Mouse (Mus musculus): ENCODE data around the gene Snx29. TPM values are rescaled to one million over a fixed set of nuclear protein-coding genes. Genes with fewer than 3 reads are reported as not detected.
"Not testable (repeated sequence)": the region's sequence is repeated elsewhere in the genome, so short reads cannot be mapped to it uniquely, and the experiment has no call there.

Gene Snx29
- polyA plus RNA-seq, 1 experiment from 2014 or later = 16.0 TPM

DNA sequence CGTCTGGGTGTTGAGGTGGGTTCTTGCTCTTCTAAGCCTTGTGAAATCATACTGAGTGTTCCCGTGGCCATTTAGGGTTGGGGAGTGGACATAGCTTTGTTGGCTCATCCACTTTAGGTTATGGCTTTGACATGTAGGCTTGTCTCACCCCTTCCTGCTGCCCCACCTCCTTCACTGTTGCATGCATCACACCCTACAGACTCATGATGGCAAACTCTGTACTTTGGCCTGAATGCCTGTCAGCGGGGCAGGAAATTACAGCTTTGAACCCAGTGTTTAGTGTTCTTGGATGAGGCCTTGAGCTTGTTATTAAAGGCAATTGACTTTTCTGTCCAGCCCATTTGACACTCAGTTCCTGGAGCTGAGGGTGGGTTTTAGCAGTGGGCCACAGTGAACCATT lies 114.9 kb downstream of the Snx29 start:
- Histone ChIP-seq H3K4me1 (no peaks in the 10 kb centered on the region), H3K27me3 (no peaks in the 10 kb centered on the region), H3K4me3 (no peak overlapping the region), H3K4me2 (replicated peaks) (no peak overlapping the region), H3K9ac (no peak overlapping the region), H3K9me3 (no peaks in the 10 kb centered on the region), H3K27ac (no peak overlapping the region), H3K36me3 (no peaks in the 10 kb centered on the region)
- WGBS = 86% methylated on average over 3 of the region's 3 CpGs
- ATAC-seq (ENCODE audit: insufficient number of reproducible peaks, insufficient read depth, low FRiP score, low TSS enrichment) = no peak

- H3K4me2 ChIP-seq (replicated peaks) = no peak overlapping the region
- no peaks in the 10 kb centered on the region for H3K27me3 ChIP-seq
- 69% methylated on average over 6 of the region's 6 CpGs for WGBS
- no peak overlapping the region for H3K4me3 ChIP-seq
- H3K4me1 ChIP-seq = no peaks in the 10 kb centered on the region
- no peaks in the 10 kb centered on the region for H3K36me3 ChIP-seq
- ATAC-seq (ENCODE audit: insufficient number of reproducible peaks, insufficient read depth, low FRiP score, low TSS enrichment) = no peak
- no peak overlapping the region for H3K27ac ChIP-seq
- no peak overlapping the region for H3K9ac ChIP-seq
- H3K9me3 ChIP-seq = no peaks in the 10 kb centered on the region
Observed at GRCm38 (mm10) chr16:11439417-11439816, 116.7 kb downstream of the Snx29 start.

- Histone ChIP-seq H3K9ac (no peak overlapping the region), H3K27me3 (no peaks in the 10 kb centered on the region), H3K27ac (no peak overlapping the region), H3K36me3 (no peaks in the 10 kb centered on the region), H3K4me3 (no peak overlapping the region), H3K4me1 (no peaks in the 10 kb centered on the region), H3K9me3 (no peaks in the 10 kb centered on the region), H3K4me2 (replicated peaks) (no peak overlapping the region)
- 84% methylated on average over 4 of the region's 4 CpGs for WGBS
- ATAC-seq (ENCODE audit: insufficient number of reproducible peaks, insufficient read depth, low FRiP score, low TSS enrichment) = no peak
Observed at GRCm38 (mm10) chr16:11441616-11442015, 118.9 kb downstream of the Snx29 start.

- Histone ChIP-seq H3K27me3 (no peaks in the 10 kb centered on the region), H3K27ac (no peak overlapping the region), H3K9ac (no peak overlapping the region)
Observed at GRCm38 (mm10) chr16:11442534-11442933, 119.8 kb downstream of the Snx29 start.

GRCm38 (mm10) chr16:11444626-11445025 lies 121.9 kb downstream of the Snx29 start:
- H3K27ac ChIP-seq = no peak overlapping the region
- H3K9me3 ChIP-seq = no peaks in the 10 kb centered on the region
- H3K9ac ChIP-seq = no peak overlapping the region
- no peak overlapping the region for H3K4me3 ChIP-seq
- H3K4me2 ChIP-seq (replicated peaks) = no peak overlapping the region
- H3K27me3 ChIP-seq = no peaks in the 10 kb centered on the region
- 76% methylated on average over 1 of the region's 1 CpGs for WGBS
- no peaks in the 10 kb centered on the region for H3K4me1 ChIP-seq
- no peak for ATAC-seq (ENCODE audit: insufficient number of reproducible peaks, insufficient read depth, low FRiP score, low TSS enrichment)
- 0 out of 2 replicates have a peak, but pooled peaks cover 4% of the 10 kb centered on the region for H3K36me3 ChIP-seq

More at GRCm38 (mm10) chr16:11442534-11442933, 119.8 kb downstream of the Snx29 start:
- 0 out of 2 replicates have a peak, but pooled peaks cover 4% of the 10 kb centered on the region for H3K36me3 ChIP-seq
- no peak overlapping the region for H3K4me2 ChIP-seq (replicated peaks)
- no peaks in the 10 kb centered on the region for H3K4me1 ChIP-seq
- no peaks in the 10 kb centered on the region for H3K9me3 ChIP-seq
- no peak overlapping the region for H3K4me3 ChIP-seq
- no peak for ATAC-seq (ENCODE audit: insufficient number of reproducible peaks, insufficient read depth, low FRiP score, low TSS enrichment)

GRCm38 (mm10) chr16:11446977-11447376 lies 124.3 kb downstream of the Snx29 start:
- Histone ChIP-seq H3K27ac (no peak overlapping the region), H3K9me3 (no peaks in the 10 kb centered on the region), H3K4me2 (replicated peaks) (no peak overlapping the region), H3K27me3 (no peaks in the 10 kb centered on the region), H3K4me3 (no peak overlapping the region), H3K36me3 (0 out of 2 replicates have a peak, but pooled peaks cover 7% of the 10 kb centered on the region), H3K9ac (no peak overlapping the region), H3K4me1 (no peaks in the 10 kb centered on the region)
- ATAC-seq (ENCODE audit: insufficient number of reproducible peaks, insufficient read depth, low FRiP score, low TSS enrichment) = no peak
- WGBS = 87% methylated on average over 4 of the region's 4 CpGs

- Histone ChIP-seq H3K4me1 (no peaks in the 10 kb centered on the region), H3K36me3 (peaks cover 16% of the 10 kb centered on the region), H3K27me3 (no peaks in the 10 kb centered on the region), H3K9ac (no peak overlapping the region), H3K4me2 (replicated peaks) (no peak overlapping the region), H3K4me3 (no peak overlapping the region), H3K27ac (no peak overlapping the region), H3K9me3 (no peaks in the 10 kb centered on the region)
- ATAC-seq (ENCODE audit: insufficient number of reproducible peaks, insufficient read depth, low FRiP score, low TSS enrichment) = no peak
- 93% methylated on average over 5 of the region's 5 CpGs for WGBS
Observed at GRCm38 (mm10) chr16:11447905-11448304, 125.2 kb downstream of the Snx29 start.

- 96% methylated on average over 4 of the region's 4 CpGs for WGBS
- H3K4me2 ChIP-seq (replicated peaks); H3K9ac ChIP-seq; ATAC-seq (ENCODE audit: insufficient number of reproducible peaks, insufficient read depth, low FRiP score, low TSS enrichment); H3K27me3 ChIP-seq; H3K27ac ChIP-seq; H3K9me3 ChIP-seq; H3K4me1 ChIP-seq; H3K4me3 ChIP-seq: not testable (repeated sequence)
- peaks cover 24% of the 10 kb centered on the region for H3K36me3 ChIP-seq
Observed at GRCm38 (mm10) chr16:11448696-11449095, 126.0 kb downstream of the Snx29 start.

GRCm38 (mm10) chr16:11449344-11449743 lies 126.6 kb downstream of the Snx29 start:
- Histone ChIP-seq H3K27ac (no peak overlapping the region), H3K9me3 (0 out of 2 replicates have a peak, but pooled peaks cover 3% of the 10 kb centered on the region), H3K4me2 (replicated peaks) (no peak overlapping the region), H3K9ac (no peak overlapping the region), H3K4me3 (no peak overlapping the region), H3K36me3 (peaks cover 29% of the 10 kb centered on the region), H3K4me1 (no peaks in the 10 kb centered on the region), H3K27me3 (no peaks in the 10 kb centered on the region)
- WGBS = 80% methylated on average over 4 of the region's 4 CpGs
- ATAC-seq (ENCODE audit: insufficient number of reproducible peaks, insufficient read depth, low FRiP score, low TSS enrichment) = no peak

- no peak overlapping the region for H3K9ac ChIP-seq
- H3K27me3 ChIP-seq = no peaks in the 10 kb centered on the region
- peaks cover 33% of the 10 kb centered on the region for H3K36me3 ChIP-seq
- H3K4me2 ChIP-seq (replicated peaks) = no peak overlapping the region
- H3K4me3 ChIP-seq = no peak overlapping the region
- H3K4me1 ChIP-seq = no peaks in the 10 kb centered on the region
- WGBS = 67% methylated on average over 4 of the region's 4 CpGs
- H3K27ac ChIP-seq = no peak overlapping the region
- H3K9me3 ChIP-seq = 0 out of 2 replicates have a peak, but pooled peaks cover 3% of the 10 kb centered on the region
- no peak for ATAC-seq (ENCODE audit: insufficient number of reproducible peaks, insufficient read depth, low FRiP score, low TSS enrichment)
Observed at GRCm38 (mm10) chr16:11450626-11451025, 127.9 kb downstream of the Snx29 start.

DNA sequence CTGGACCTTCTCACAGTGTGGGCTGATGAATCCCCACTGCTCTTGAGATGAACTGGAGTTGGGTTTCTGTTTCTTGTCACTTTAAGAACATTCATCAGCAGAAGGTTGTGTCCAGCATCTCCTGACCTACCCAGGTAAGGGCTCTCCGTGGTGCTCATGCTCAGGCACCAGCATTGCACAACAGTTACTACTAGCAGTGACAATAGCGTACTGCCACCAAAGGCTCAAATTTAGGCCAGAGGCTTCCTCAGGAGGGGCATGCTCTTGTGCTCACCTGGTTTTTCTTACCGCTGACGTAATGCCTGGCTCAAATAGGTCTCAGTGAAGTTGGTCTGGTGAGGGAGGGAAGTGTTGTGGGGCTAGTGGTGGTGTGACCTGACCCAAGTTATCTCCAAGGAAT lies 132.2 kb downstream of the Snx29 start:
- H3K4me1 ChIP-seq = peaks cover 5% of the 10 kb centered on the region; the same call in 1 of the 2 replicates
- 96% methylated on average over 4 of the region's 4 CpGs for WGBS
- 0 out of 2 replicates have a peak, but pooled peaks cover 3% of the 10 kb centered on the region for H3K9me3 ChIP-seq
- H3K36me3 ChIP-seq = peaks cover 28% of the 10 kb centered on the region
- no peak overlapping the region for H3K9ac ChIP-seq
- no peak overlapping the region for H3K4me2 ChIP-seq (replicated peaks)
- no peaks in the 10 kb centered on the region for H3K27me3 ChIP-seq
- ATAC-seq (ENCODE audit: insufficient number of reproducible peaks, insufficient read depth, low FRiP score, low TSS enrichment) = no peak
- no peak overlapping the region for H3K4me3 ChIP-seq
- H3K27ac ChIP-seq = no peak overlapping the region

DNA sequence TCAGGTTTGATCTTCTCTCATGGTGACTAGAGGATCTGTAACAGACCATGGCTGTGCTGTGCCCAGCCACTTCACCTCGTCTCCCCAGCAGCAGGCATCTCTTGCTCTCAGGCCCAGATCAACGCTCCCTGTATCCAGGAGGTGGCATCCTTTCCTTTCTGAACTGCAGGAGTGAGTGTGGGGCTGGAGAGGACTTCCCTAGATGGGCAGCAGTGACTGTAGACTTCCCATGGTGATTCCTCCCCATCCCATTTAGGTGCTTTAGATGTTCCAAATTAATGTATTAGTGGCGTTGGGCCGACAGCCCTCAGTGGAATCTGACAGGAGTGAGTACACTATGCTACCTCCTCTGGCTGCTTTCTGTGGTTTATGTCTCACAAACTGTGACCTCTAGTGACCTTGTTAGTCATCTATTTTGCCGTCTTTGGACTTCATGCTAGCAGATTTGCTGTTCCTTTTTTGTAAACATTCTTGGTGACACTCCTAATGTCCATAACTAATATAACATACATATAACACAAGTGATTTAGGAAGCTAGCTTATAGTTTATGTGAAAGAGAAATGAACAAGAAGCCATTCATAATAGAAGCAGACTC lies 132.9 kb downstream of the Snx29 start:
- WGBS = 83% methylated on average over 5 of the region's 5 CpGs
- ATAC-seq (ENCODE audit: insufficient number of reproducible peaks, insufficient read depth, low FRiP score, low TSS enrichment) = no peak
- peaks cover 27% of the 10 kb centered on the region for H3K36me3 ChIP-seq
- H3K4me2 ChIP-seq (replicated peaks) = no peak overlapping the region
- no peaks in the 10 kb centered on the region for H3K27me3 ChIP-seq
- H3K27ac ChIP-seq = no peak overlapping the region
- H3K4me1 ChIP-seq = peaks cover 5% of the 10 kb centered on the region; the same call in 1 of the 2 replicates
- 0 out of 2 replicates have a peak, but pooled peaks cover 3% of the 10 kb centered on the region for H3K9me3 ChIP-seq
- no peak overlapping the region for H3K4me3 ChIP-seq
- no peak overlapping the region for H3K9ac ChIP-seq
